Mouse (Mus musculus): Measurements from ENCODE around the gene Rdh13.
A peak's percentile ranks its signal among the peaks of the same experiment; 100 is the strongest.
"Not testable (repeated sequence)": the region's sequence is repeated elsewhere in the genome, so short reads cannot be mapped to it uniquely, and the experiment has no call there.

Gene Rdh13

GRCm38 (mm10) chr7:4431548-4431947 is 13.9 kb downstream of the Rdh13 start:
- peak; percentile 74 for DNase-seq

DNA sequence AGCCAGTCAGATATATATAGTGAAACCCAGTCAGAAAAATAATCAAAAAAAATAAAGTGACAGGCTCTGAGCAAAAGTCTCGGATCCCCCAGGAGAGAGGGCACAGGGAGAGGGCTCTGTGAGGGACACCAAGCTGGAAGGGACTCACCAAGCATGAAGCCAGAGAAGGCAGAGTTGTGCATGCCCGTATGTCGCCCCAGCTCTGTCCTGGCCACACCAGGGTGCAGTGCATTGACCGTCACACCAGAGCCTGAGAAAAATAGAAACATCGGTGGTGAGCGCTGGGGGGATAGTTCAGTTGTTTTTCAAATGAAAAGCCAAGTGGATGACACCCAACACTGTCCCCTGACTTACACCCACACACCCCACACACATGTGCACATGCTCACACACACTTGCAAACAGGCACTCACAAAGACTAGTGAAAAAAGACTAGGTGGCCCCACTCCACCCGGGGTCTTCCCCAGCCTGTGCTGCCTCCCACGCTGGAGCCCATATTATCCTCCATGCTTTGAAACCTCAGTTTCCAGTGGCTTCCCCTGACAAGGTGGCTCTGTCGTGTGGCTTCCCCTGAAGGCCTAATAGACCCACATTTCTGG is 15.1 kb downstream of the Rdh13 start:
- no peak for DNase-seq

GRCm38 (mm10) chr7:4427161-4427912 is 18.1 kb downstream of the Rdh13 start:
- DNase-seq: peak; percentile 96

- DNase-seq: no peak
These were observed 25.2 kb downstream of the Rdh13 start for GRCm38 (mm10) chr7:4420230-4420629.

- DNase-seq: no peak
These were observed 25.8 kb downstream of the Rdh13 start for GRCm38 (mm10) chr7:4419681-4420080.

- not testable (repeated sequence) for DNase-seq
These were observed 33.0 kb downstream of the Rdh13 start for GRCm38 (mm10) chr7:4412406-4412805.

- no peak for DNase-seq
These were observed 47.7 kb downstream of the Rdh13 start, which contains the start of gene Gp6 for GRCm38 (mm10) chr7:4397730-4398129. Gene Gp6 (minus strand): TSS chr7:4397744.
